Comparison of ENCODE assay signal across 8 mouse cellular contexts in genomic region chr19:7217162-7217925, GRCm38 (mm10). TPM values are rescaled to one million over a fixed set of nuclear protein-coding genes. Genes with fewer than 3 reads are reported as not detected.
DNase-seq lines count a peak whose midpoint lies in the region; ATAC-seq lines count a peak whose summit lies in the region.

Gene Cox8a, minus strand, starts transcription at chr19:7217616.

- ATAC-seq in intestine, embryonic 14.5 days (replicated peaks; ENCODE audit: low FRiP score, low TSS enrichment, low read depth): peak; percentile 96

- peak; percentile 87 to 91 for DNase-seq in adrenal gland, adult 18-20 months (ENCODE audit: low spot score in 2 of 2)
- peak; percentile 99 for DNase-seq in embryo, embryonic 11 days
- DNase-seq in gastrocnemius, postnatal 25 days: peak; percentile 98
- DNase-seq in intestine, embryonic 14.5 days (ENCODE audit: low spot score): peak; percentile 95
- DNase-seq in left cerebral cortex, postnatal 14 days (ENCODE audit: low spot score in 2 of 2): peak; percentile 96 to 97
- peak; percentile 98 for DNase-seq in mesoderm, embryonic 11.5 days (ENCODE audit: low read depth, low spot score)
- peak; percentile 96 to 98 for DNase-seq in right cerebral cortex, postnatal 36 days (ENCODE audit: low spot score in 2 of 2)
- peak; percentile 98 for DNase-seq in yolk sac, embryonic 10.5 days (ENCODE audit: low spot score)

- peak within 1 kb of the TSS; percentile 81 for H3K9ac ChIP-seq in intestine, embryonic 14.5 days (ENCODE audit: low read length)

- intact Hi-C loops in left cerebral cortex, postnatal 14 days (cut with DNase I): no loop called here

- peaks cover 21% of the 10 kb centered on the region for H3K4me1 ChIP-seq in intestine, embryonic 14.5 days (replicated peaks; ENCODE audit: control insufficient read depth, insufficient read depth, low read length)

- H3K36me3 ChIP-seq in intestine, embryonic 14.5 days (ENCODE audit: control insufficient read depth, insufficient read depth, low read length): peaks cover 33% of the 10 kb centered on the region

- peak within 1 kb of the TSS; percentile 77 for H3K4me2 ChIP-seq in intestine, embryonic 14.5 days (ENCODE audit: low read length)

- no peaks in the 10 kb centered on the region for H3K9me3 ChIP-seq in intestine, embryonic 14.5 days (ENCODE audit: control insufficient read depth, low read length)

- H3K27me3 ChIP-seq in intestine, embryonic 14.5 days (replicated peaks; ENCODE audit: control insufficient read depth, insufficient read depth, low read length): no peaks in the 10 kb centered on the region

- peak within 1 kb of the TSS; percentile 83 for H3K27ac ChIP-seq in intestine, embryonic 14.5 days (ENCODE audit: low read depth)

- WGBS in intestine, embryonic 14.5 days: under 1% methylated on average over 50 of the region's 50 CpGs

- peak within 1 kb of the TSS; percentile 89 for H3K4me3 ChIP-seq in intestine, embryonic 14.5 days (ENCODE audit: low read depth, low read length)

RNA-seq across cellular contexts. Expression of gene Cox8a, which starts in this region (rescaled TPM):
- total RNA-seq in adrenal gland, adult 18-20 months (2021): 1,000 to 10,000 TPM; 1,005 to 1,597 TPM
- total RNA-seq in gastrocnemius, postnatal 25 days (2021): 100 to 1,000 TPM; 101 to 120 TPM
- polyA plus RNA-seq in intestine, embryonic 14.5 days (2014; fragmentation: Nextera tagmentation; extraction: Ambion mirVana): 1,241 and 1,347 TPM in 2 replicates
- 1,000 to 10,000 TPM; 1,118 to 1,183 TPM for total RNA-seq in left cerebral cortex, postnatal 14 days (2021)

Comparison
In these comparisons a context has a peak if more than half of its experiments do, and no peak if none do; other contexts are left out.
1. Peak in every context shown above with its lines: DNase-seq, ATAC-seq, H3K4me3 ChIP-seq and H3K27ac ChIP-seq.
2. RNA of gene Cox8a (total RNA-seq): 1,005 to 1,597 TPM in adrenal gland, adult 18-20 months and 1,118 to 1,183 TPM in left cerebral cortex, postnatal 14 days; 101 to 120 TPM in gastrocnemius, postnatal 25 days; every median in the first group is over 4 times any median in the second.